Mouse (Mus musculus) spleen, adult 2 months (tissue): ENCODE results near the gene Mxra8.

Experiments
- CTCF ChIP-seq: fragments of 200-500 bp; IDR thresholded peaks from 2 replicates; pipeline ENCODE4 v1.5.1; 2011; ENCODE audit warnings: mild to moderate bottlenecking, inconsistent platforms; ENCODE audit not compliant: insufficient read depth, insufficient read length, insufficient replicate concordance; ENCODE audit errors: extremely low read depth
- POLR2A ChIP-seq: fragments of 200-500 bp; IDR thresholded peaks from 2 replicates; pipeline ENCODE4 v1.6.1; 2011; ENCODE audit warnings: low read depth, low read length, inconsistent platforms

GRCm38 (mm10) chr4:155891551-155892001 lies 52.1 kb downstream of the Mxra8 start, which contains the start of the genes Pusl1 and Acap3:
- TF ChIP-seq CTCF (no peak), POLR2A (no peak)
